Mouse (Mus musculus) G1E (cell line): ENCODE measurements around the gene Trcg1. TPM values are rescaled to one million over a fixed set of nuclear protein-coding genes. Genes with fewer than 3 reads are reported as not detected.

Experiments used
- ATAC-seq: 2 replicates; pipeline ENCODE4 v1.8.0; 2016; ENCODE audit warnings: mild to moderate bottlenecking; ENCODE audit not compliant: insufficient number of reproducible peaks, poor library complexity, low FRiP score, severe bottlenecking; ENCODE audit errors: extremely low read depth
- DNase-seq: peaks from one replicate; pipeline ENCODE4 v3.0.0; 2012; ENCODE audit warnings: low spot score
- H3K27me3 ChIP-seq: 2 replicates; pipeline ENCODE4 v1.6.1; 2012; ENCODE audit warnings: mild to moderate bottlenecking, low read length, inconsistent platforms; ENCODE audit not compliant: insufficient read depth
- H3K36me3 ChIP-seq: replicated peaks from 2 replicates; pipeline ENCODE3; 2012; ENCODE audit warnings: mild to moderate bottlenecking, inconsistent platforms
- H3K4me1 ChIP-seq: 2 replicates; pipeline ENCODE4 v1.6.1; 2012; ENCODE audit warnings: low read depth, low read length, inconsistent platforms, mixed read lengths; ENCODE audit not compliant: insufficient read depth
- H3K4me3 ChIP-seq: 2 replicates; pipeline ENCODE4 v1.5.1; 2012; ENCODE audit warnings: low read depth, mild to moderate bottlenecking, inconsistent platforms, low read length, moderate library complexity, mixed read lengths
- H3K9me3 ChIP-seq: replicated peaks from 2 replicates; pipeline ENCODE4 v1.6.1; 2012; ENCODE audit warnings: inconsistent platforms
- CTCF ChIP-seq: IDR thresholded peaks from 2 replicates; pipeline ENCODE4 v1.5.1; 2012; ENCODE audit warnings: low read depth, low read length, inconsistent platforms, mixed read lengths
- GATA1 ChIP-seq: IDR thresholded peaks from 2 replicates; pipeline ENCODE4 v1.6.1; 2012; ENCODE audit warnings: borderline replicate concordance, low read length, inconsistent platforms, mixed read lengths
- GATA2 ChIP-seq: IDR thresholded peaks from 2 replicates; pipeline ENCODE4 v1.6.1; 2012; ENCODE audit warnings: low read depth, low read length, inconsistent platforms, borderline replicate concordance
- POLR2AphosphoS5 ChIP-seq: IDR thresholded peaks from 2 replicates; pipeline ENCODE4 v1.6.1; 2012; ENCODE audit warnings: low read depth, low read length, inconsistent platforms; ENCODE audit not compliant: insufficient replicate concordance
- TAL1 ChIP-seq: conservative IDR thresholded peaks from 2 replicates; pipeline ENCODE4 v1.6.1; 2012; ENCODE audit warnings: low read depth, low read length, inconsistent platforms, mixed read lengths
- polyA plus RNA-seq: library from polyadenylated mRNA; stranded (reverse); fragments of >175 nt; gene quantifications from 2 replicates; pipeline ENCODE4 v1.2.3, GENCODE M21; 2012
- total RNA-seq, 2 experiments: library from RNA; stranded (forward) in 1 of 2; stranded (reverse) in 1 of 2; fragments of 200-1000 nt in 1 of 2; fragments of >200 nt in 1 of 2; fragmentation: Nextera tagmentation in 1 of 2; gene quantifications; 2 replicates each; pipeline ENCODE4 v1.2.3; 2014 to 2017

Trcg1 gene
- total and polyA plus RNA-seq, 3 experiments: 0.16 TPM; not detected in 2

DNA sequence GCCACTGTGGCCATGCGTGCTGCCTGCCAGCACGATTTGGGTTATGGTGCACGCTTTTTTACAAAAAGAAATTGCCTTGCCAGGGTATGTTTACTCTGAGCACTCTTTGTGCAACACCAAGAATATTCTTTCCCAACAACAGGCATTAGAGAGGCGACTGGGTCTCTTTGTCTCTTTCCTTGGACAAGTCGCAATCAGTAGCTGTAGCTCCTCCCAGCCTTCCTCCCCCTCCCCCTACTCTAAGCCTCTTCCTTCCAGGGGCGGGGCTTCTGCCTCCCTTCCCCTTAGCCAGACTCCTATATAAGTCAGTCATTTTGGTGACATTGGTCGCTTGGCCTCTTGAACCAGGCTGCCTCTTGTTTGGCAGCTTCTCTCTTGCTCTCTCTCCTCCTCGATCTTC is 59.9 kb downstream of the Trcg1 start:
- no peak for TF ChIP-seq POLR2AphosphoS5
- no peak for TF ChIP-seq TAL1
- TF ChIP-seq CTCF: no peak
- TF ChIP-seq GATA1: no peak
- no peak for TF ChIP-seq GATA2
- DNase-seq (no peak), ATAC-seq (no peak)
- Histone ChIP-seq H3K36me3 (no peaks in the 10 kb centered on the region), H3K9me3 (no peaks in the 10 kb centered on the region), H3K4me1 (peaks cover 49% of the 10 kb centered on the region), H3K4me3 (no peak overlapping the region), H3K27me3 (peaks cover 4% of the 10 kb centered on the region; the same call in 1 of the 2 replicates)

DNA sequence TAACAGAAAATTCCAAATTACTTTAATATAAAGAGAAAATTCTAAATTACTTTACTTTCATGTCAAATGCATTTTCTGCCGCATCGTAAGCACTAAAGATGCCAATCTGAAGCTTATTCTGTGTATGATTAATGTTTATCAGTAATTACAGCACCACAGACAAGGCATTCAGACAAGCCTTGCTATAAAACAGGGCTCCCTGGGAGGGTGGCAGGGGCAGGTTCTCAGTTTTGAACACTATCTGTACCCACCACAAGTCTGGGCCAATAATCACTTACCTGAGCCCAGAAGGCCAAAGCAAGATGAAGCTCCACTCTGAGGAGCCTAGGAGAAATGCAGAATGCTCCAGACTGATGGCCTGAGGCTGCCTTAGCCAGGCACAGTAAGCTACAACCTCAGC is 61.6 kb downstream of the Trcg1 start:
- H3K27me3 ChIP-seq: peaks cover 4% of the 10 kb centered on the region; the same call in 1 of the 2 replicates
- DNase-seq (no peak), ATAC-seq (no peak)
- no peaks in the 10 kb centered on the region for H3K9me3 ChIP-seq
- no peaks in the 10 kb centered on the region for H3K36me3 ChIP-seq
- H3K4me1 ChIP-seq: peaks cover 56% of the 10 kb centered on the region
- no peak overlapping the region for H3K4me3 ChIP-seq
- TF ChIP-seq GATA2: no peak
- no peak for TF ChIP-seq POLR2AphosphoS5
- peak; percentile 30; the same call in 1 of the 2 replicates for TF ChIP-seq TAL1

Other genes starting within 250 kb of the Trcg1 start
- gene Ptpn9, start 241.6 kb upstream of the Trcg1 start, total RNA-seq (2014; fragmentation: Nextera tagmentation): 29.6 and 36.1 TPM in 2 replicates
- gene Ptpn9, start 241.6 kb upstream of the Trcg1 start, total RNA-seq (2017): 26.2 and 29.2 TPM in 2 replicates
- 62.4 and 69.9 TPM in 2 replicates for gene Ptpn9, start 241.6 kb upstream of the Trcg1 start, polyA plus RNA-seq
- 78.5 and 116 TPM in 2 replicates for gene Sin3a, start 164.5 kb upstream of the Trcg1 start, total RNA-seq (2014; fragmentation: Nextera tagmentation)
- gene Sin3a, start 164.5 kb upstream of the Trcg1 start, total RNA-seq (2017): 45.0 and 46.1 TPM in 2 replicates
- gene Sin3a, start 164.5 kb upstream of the Trcg1 start, polyA plus RNA-seq: 15.4 and 24.1 TPM in 2 replicates
- gene Man2c1, start 105.9 kb upstream of the Trcg1 start, total RNA-seq (2014; fragmentation: Nextera tagmentation): 66.7 and 68.5 TPM in 2 replicates
- gene Man2c1, start 105.9 kb upstream of the Trcg1 start, total RNA-seq (2017): 56.3 and 68.6 TPM in 2 replicates
- 106 and 122 TPM in 2 replicates for gene Man2c1, start 105.9 kb upstream of the Trcg1 start, polyA plus RNA-seq
- 0.58 and 3.0 TPM in 2 replicates for gene Neil1, start 88.3 kb upstream of the Trcg1 start, total RNA-seq (2014; fragmentation: Nextera tagmentation)
- 2.1 and 2.6 TPM in 2 replicates for gene Neil1, start 88.3 kb upstream of the Trcg1 start, total RNA-seq (2017)
- 9.3 and 10.7 TPM in 2 replicates for gene Neil1, start 88.3 kb upstream of the Trcg1 start, polyA plus RNA-seq
- 40.3 and 59.7 TPM in 2 replicates for gene Commd4, start 78.2 kb upstream of the Trcg1 start, total RNA-seq (2014; fragmentation: Nextera tagmentation)
- 130 and 175 TPM in 2 replicates for gene Commd4, start 78.2 kb upstream of the Trcg1 start, total RNA-seq (2017)
- gene Commd4, start 78.2 kb upstream of the Trcg1 start, polyA plus RNA-seq: 33.3 and 36.2 TPM in 2 replicates
- 88.1 and 99.3 TPM in 2 replicates for gene 1700017B05Rik, start 26.1 kb downstream of the Trcg1 start, total RNA-seq (2014; fragmentation: Nextera tagmentation)
- 20.1 and 21.1 TPM in 2 replicates for gene 1700017B05Rik, start 26.1 kb downstream of the Trcg1 start, total RNA-seq (2017)
- 154 and 169 TPM in 2 replicates for gene 1700017B05Rik, start 26.1 kb downstream of the Trcg1 start, polyA plus RNA-seq
- gene Ppcdc, start 203.6 kb downstream of the Trcg1 start, total RNA-seq (2014; fragmentation: Nextera tagmentation): 55.0 and 58.6 TPM in 2 replicates
- 26.0 and 29.9 TPM in 2 replicates for gene Ppcdc, start 203.6 kb downstream of the Trcg1 start, total RNA-seq (2017)
- gene Ppcdc, start 203.6 kb downstream of the Trcg1 start, polyA plus RNA-seq: 3.0 and 8.5 TPM in 2 replicates
- gene Scamp5, start 231.5 kb downstream of the Trcg1 start, total RNA-seq (2014; fragmentation: Nextera tagmentation): not detected in 2 replicates
- 0.22 and 0.29 TPM in 2 replicates for gene Scamp5, start 231.5 kb downstream of the Trcg1 start, total RNA-seq (2017)
- 0.21 and 0.22 TPM in 2 replicates for gene Scamp5, start 231.5 kb downstream of the Trcg1 start, polyA plus RNA-seq